Mouse (Mus musculus): ENCODE results near the gene Arfgap3. TPM values are rescaled to one million over a fixed set of nuclear protein-coding genes. Genes with fewer than 3 reads are reported as not detected.
"Not testable (repeated sequence)": the region's sequence is repeated elsewhere in the genome, so short reads cannot be mapped to it uniquely, and the experiment has no call there.

Arfgap3 gene
- total RNA-seq, 2 experiments from 2014 or later: 17.3 to 17.5 TPM

DNA sequence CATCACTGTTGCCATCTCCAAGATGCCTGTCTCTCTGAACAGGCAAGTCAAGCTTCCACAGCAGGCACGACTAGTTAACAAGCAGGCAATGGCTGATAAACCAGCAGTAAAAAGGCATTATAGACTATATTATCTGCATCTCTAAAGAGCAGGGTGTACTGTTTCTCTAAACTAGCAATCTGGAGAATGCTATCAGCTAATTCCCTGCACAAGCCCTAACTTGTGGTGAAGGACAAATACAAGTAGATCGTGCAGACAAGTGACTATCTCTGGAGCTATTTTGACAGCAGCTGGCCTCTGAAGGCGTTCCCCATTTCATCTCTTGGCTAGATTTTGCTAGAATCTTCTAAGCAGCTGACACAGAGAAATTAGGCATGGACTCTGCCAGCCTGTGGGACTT, 14.1 kb upstream of the Arfgap3 start:
- no peak for TF ChIP-seq CTCF (conservative IDR thresholded peaks at IDR 0.05)
- Histone ChIP-seq H3K4me3 (no peak overlapping the region), H3K27ac (peak overlapping the region; percentile 73)
- peak in 1 of 2 experiments; percentile 49 for DNase-seq (ENCODE audit: low spot score in 2 of 2)

DNA sequence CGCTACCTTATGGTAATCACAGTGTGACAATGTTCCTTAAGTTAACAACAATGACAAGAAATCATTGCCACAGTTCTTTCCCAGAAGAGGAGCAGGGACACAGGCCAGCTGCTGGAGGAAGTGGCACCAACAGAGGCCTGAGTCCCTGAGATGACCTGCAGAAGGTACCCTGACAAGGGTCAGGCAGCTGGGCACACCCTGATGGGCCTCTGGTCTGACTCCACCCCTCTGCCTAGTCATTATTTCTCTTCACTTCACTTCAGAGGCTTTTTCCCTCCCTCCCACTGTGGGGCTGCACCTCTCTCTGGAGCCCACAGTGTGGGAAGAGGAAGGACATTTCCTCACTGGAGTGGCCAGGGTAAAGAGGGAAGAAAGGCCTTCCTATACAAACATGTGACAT, 12.8 kb upstream of the Arfgap3 start:
- DNase-seq (ENCODE audit: low spot score in 2 of 2); H3K4me3 ChIP-seq; H3K27ac ChIP-seq: not testable (repeated sequence)

DNA sequence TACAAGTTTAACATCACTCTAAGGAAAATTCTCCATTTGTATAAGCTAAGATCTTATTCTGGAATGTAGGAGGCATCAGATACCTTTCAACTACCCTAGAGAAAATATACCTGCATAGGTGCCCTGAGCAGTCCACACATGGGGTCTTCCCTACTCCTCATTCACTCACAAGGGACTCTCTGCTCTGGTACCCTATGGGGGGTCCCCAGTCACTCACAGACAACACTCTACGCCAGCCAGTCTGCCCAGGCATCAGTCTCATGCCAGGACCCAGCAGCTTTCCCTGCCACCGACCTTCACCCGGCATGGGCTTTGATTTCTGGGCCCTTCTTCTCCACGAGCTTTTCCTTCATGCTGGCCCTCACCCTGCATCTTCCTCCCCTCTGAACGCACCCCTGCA, 10.9 kb upstream of the Arfgap3 start:
- not testable (repeated sequence) for H3K4me3 ChIP-seq; H3K27ac ChIP-seq; DNase-seq (ENCODE audit: low spot score in 2 of 2)

DNA sequence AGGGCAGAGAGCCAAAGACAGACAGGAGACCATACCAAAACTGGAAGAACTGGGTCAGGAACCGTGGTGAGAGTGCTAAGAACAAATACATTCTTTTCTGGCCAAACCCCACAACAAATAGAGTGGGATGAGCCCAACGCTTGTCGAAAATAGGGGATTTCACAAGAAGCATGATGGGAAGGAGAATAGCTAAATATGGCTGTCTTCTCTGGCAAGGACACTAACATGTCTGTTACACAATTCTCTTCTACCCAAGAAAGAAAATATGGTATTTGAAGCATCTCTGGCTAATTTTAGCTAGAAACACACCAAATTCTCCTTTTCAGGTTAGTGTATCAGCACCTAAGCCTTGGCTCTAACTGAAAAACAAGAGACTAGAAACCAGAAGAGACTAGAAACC, 10.1 kb upstream of the Arfgap3 start:
- H3K27ac ChIP-seq: no peak overlapping the region
- no peak for DNase-seq (ENCODE audit: low spot score in 2 of 2)

DNA sequence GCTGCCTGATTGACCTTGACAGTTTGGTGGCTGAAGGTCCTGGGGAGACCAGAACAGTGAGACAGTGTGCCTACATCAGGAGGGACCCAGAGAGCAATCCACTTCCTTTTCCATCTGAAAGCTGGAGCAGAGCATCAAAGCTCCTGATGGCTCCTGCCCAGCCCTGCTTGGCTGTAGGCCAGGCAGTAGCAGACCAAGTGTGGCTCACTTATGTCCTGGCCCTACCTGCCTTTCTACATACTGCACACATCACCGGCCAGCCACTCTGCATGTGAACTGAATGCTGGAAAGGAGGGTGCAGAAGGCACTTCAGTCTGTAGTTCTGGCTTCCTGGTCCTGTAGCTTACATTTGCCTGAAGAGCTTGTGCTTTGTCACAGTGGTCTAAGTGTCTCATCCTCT, 8.4 kb upstream of the Arfgap3 start:
- no peak for TF ChIP-seq CTCF (conservative IDR thresholded peaks at IDR 0.05)
- no peak for DNase-seq (ENCODE audit: low spot score in 2 of 2)
- Histone ChIP-seq H3K27ac (no peak overlapping the region), H3K4me3 (no peak overlapping the region)

More for the DNA sequence above, 10.1 kb upstream of the Arfgap3 start:
- no peak for TF ChIP-seq CTCF (conservative IDR thresholded peaks at IDR 0.05)
- no peak overlapping the region for H3K4me3 ChIP-seq

DNA sequence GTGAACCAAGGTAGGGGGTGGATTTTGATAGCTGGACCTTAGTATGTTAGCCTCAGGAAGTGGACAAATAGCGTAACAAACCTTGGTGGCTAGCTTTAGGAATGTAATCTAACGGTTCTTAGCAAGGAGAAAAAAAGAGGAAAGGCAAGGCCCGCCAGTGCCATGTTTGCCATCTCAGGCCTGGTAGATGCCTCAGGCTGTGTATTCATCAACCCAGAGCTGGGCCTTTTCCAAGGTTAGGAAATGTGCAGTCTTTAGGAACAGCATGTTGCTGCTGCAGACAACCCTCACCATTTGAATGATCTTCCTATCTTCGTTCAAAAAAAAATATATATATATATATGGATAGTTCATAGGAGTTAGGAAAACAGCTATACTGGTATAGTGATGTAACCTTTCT, 1.5 kb upstream of the Arfgap3 start:
- no peak for DNase-seq (ENCODE audit: low spot score in 2 of 2)
- no peak for TF ChIP-seq CTCF (conservative IDR thresholded peaks at IDR 0.05)
- no peak overlapping the region; the same call in 1 of the 2 replicates for H3K27ac ChIP-seq
- H3K4me3 ChIP-seq: no peak overlapping the region

DNA sequence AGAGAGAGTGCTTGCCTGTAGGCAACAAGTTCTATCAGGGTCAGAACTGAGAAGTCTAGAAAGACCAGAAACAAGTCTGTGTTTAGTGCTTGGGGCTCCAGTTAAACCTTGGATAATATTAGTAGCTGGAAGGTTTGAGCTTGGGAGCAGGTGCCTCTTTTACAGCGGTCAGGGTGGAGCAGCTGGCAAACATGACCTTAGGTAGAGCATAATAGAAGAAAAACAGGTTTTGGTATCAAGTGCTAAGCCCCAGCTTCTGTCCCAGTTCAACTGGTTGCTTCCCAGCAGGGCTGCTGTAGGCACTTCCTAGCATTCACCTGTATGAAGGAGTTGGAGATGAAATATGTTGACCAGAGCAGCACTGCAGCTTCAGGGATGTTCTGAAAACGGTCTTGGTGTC, 812 bp upstream of the Arfgap3 start:
- Histone ChIP-seq H3K27ac (peak overlapping the region; percentile 92), H3K4me3 (no peak overlapping the region)
- TF ChIP-seq CTCF (conservative IDR thresholded peaks at IDR 0.05): no peak
- no peak for DNase-seq (ENCODE audit: low spot score in 2 of 2)

DNA sequence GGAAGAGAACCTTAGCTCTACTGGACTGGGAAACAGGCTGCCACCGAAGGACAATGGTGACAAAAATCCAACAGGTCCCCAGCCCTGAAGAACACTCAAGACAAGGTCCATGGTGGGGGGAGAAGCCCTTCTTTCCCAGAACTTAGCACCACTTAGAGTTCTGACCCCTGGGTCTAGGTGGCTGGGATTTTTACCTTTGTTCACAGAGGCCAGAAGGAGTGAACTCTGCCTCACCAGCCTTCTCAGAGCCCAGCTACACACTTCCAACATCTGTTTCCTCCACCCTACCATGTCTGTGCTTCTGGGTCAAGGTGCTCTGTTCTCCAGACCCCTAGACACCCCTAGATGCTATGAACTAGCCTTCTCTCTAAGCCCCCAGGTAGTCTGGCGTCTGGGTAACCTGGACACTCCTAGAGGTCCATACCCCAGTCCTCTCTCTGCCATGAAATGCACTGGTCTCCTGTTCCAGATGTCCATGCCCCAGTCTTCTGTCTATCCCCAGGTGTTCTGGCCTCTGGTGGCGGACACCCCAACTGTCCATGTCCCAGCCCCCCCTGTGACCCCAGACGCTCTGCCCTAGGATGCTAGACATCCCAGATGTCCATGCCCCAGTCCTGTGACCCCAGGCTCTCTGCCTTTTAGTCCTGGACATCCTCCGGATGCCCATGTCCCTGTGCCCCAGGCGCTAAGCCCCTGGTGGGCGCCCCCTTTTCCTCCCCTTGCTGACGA, 658 bp downstream of the Arfgap3 start:
- no peak for DNase-seq (ENCODE audit: low spot score in 2 of 2)
- no peak for TF ChIP-seq CTCF (conservative IDR thresholded peaks at IDR 0.05)
- H3K27ac ChIP-seq: peak overlapping the region; percentile 69; the same call in 1 of the 2 replicates

DNA sequence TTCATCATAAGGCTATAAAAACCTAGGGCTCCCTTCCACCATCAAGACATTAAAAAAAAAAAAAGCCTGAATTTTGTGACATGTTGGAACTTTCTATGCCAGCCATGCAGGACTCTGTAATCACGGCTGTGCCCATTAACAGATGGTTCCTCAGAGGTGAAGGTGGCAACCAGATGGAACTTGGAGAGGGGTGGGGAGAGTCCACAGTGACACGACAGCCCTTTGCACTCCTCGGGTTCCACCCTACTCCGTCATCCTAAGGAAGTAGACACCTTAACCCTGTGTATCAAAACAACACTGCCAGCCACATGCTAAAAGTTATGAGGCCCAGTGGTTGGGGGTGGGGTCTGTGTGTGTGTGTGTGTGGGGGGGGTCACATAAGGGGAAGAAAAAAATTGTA, 1.3 kb downstream of the Arfgap3 start:
- no peak for TF ChIP-seq CTCF (conservative IDR thresholded peaks at IDR 0.05)
- DNase-seq (ENCODE audit: low spot score in 2 of 2): no peak
- H3K4me3 ChIP-seq: no peak overlapping the region
- no peak overlapping the region for H3K27ac ChIP-seq

More for the DNA sequence above, 658 bp downstream of the Arfgap3 start:
- H3K4me3 ChIP-seq: peak overlapping the region; percentile 87

DNA sequence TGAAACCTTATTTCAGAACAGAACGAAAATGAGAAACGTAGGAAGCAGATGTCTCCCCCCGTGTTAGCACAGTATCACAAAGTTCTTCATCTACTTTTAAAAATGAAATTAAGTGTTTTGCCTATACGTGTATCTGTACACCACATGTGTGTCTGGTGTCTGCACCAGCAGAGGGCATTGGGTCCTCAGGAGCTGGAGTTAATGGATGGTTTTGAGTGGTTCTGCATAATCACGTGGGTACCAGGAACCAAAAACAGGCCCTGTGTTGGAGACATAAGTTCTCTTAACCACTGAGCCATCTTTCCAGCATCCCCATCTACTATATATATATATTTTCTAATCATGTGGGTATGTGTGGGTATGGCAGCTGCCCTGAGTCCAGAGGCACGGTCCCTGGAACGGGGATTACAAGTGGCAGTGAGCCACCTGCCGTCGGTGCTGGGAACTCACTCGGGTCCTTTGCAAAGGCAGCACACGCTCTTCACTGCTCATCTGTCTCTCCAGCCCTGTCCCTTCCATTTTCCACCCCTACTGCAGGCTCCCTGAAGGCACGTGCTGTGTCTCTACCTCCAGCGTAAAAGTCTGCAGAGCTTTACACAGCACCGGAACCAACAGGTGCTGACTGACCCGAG, 4.0 kb downstream of the Arfgap3 start:
- no peak for DNase-seq (ENCODE audit: low spot score in 2 of 2)
- Histone ChIP-seq H3K4me3 (no peak overlapping the region), H3K27ac (no peak overlapping the region)
- TF ChIP-seq CTCF (conservative IDR thresholded peaks at IDR 0.05): peak; percentile 17; the same call in 1 of the 2 replicates

DNA sequence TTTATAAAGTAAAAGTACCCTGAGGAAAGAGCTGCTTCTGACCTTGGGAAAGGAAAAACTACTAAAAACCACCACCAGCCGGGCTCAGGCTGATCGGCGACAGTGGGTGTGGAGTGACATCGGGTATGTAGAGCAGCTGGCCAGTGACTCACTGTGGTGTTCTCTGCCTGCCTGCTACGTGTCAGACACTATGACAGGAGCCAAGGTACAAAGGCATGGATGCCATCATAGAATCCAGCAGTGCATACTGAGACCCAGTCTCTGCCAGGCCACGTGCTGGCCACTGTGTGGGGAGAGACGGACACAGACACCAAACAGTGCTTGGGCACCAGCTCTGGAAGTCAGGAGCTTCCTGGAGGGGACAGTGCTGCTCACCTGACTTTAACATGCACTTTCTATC, 5.1 kb downstream of the Arfgap3 start:
- H3K27ac ChIP-seq: 0 out of 2 replicates have a peak overlapping the region, but pooled peaks have one; percentile 3
- TF ChIP-seq CTCF (conservative IDR thresholded peaks at IDR 0.05): no peak
- no peak overlapping the region for H3K4me3 ChIP-seq
- DNase-seq (ENCODE audit: low spot score in 2 of 2): no peak

DNA sequence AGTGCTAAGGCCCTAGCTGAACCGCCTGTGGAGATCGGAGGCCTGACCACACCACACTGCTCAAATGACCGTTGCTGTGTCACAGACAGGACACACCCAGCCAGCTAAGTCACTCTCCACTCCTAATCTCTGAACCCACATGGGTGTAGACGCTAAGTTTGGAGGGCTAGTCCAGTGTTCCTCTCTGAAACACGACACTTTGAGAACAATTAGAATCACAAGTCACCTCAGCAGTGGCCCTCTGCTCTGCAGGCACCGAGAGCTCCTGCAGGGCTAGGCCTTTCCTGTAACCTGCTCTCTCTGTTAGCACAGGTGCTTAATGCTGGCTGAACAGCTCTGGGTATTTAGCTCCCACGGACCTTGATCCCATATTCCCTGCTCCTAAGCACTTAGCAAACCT, 5.9 kb downstream of the Arfgap3 start:
- DNase-seq (ENCODE audit: low spot score in 2 of 2): no peak
- H3K27ac ChIP-seq: no peak overlapping the region

DNA sequence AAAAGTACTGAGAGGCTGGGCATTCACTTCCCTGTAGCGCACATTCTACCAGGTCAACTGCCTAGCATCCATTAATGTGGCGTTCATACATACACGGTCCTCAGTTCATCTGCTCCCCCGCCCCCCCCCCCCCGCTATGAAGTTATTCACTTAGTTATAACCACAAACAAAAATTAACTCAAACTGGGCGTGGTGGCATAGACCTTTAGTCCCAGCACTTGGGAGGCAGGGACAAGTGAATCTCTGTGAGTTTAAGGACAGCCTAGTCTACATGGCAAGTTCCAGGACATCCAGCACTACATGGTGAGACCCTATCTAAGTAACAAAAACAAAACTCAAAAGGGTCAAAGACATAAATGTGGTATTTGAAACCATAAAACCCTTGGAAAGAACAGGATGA, 11.1 kb downstream of the Arfgap3 start:
- Histone ChIP-seq H3K27ac (no peak overlapping the region), H3K4me3 (no peak overlapping the region)
- TF ChIP-seq CTCF (conservative IDR thresholded peaks at IDR 0.05): no peak
- no peak for DNase-seq (ENCODE audit: low spot score in 2 of 2)

More for the DNA sequence above, 5.9 kb downstream of the Arfgap3 start:
- no peak for TF ChIP-seq CTCF (conservative IDR thresholded peaks at IDR 0.05)
- no peak overlapping the region for H3K4me3 ChIP-seq

Data from layer of hippocampus, adult 2 months (tissue).